Mouse (Mus musculus): Measurements from ENCODE around the gene Itga8.

The Itga8 gene

GRCm38 (mm10) chr2:12103183-12103582, 198.5 kb downstream of the Itga8 start:
- no peak for TF ChIP-seq GATA4 (IDR thresholded peaks at IDR 0.05; ENCODE audit: insufficient replicate concordance, low read length)

- TF ChIP-seq GATA4 (IDR thresholded peaks at IDR 0.05; ENCODE audit: insufficient replicate concordance, low read length) = no peak
These were observed 209.3 kb downstream of the Itga8 start for GRCm38 (mm10) chr2:12092203-12092984.

GRCm38 (mm10) chr2:12090993-12091392, 210.7 kb downstream of the Itga8 start:
- TF ChIP-seq GATA4 (IDR thresholded peaks at IDR 0.05; ENCODE audit: insufficient replicate concordance, low read length) = no peak

GRCm38 (mm10) chr2:12085492-12085891, 216.2 kb downstream of the Itga8 start:
- TF ChIP-seq GATA4 (IDR thresholded peaks at IDR 0.05; ENCODE audit: insufficient replicate concordance, low read length) = no peak

DNA sequence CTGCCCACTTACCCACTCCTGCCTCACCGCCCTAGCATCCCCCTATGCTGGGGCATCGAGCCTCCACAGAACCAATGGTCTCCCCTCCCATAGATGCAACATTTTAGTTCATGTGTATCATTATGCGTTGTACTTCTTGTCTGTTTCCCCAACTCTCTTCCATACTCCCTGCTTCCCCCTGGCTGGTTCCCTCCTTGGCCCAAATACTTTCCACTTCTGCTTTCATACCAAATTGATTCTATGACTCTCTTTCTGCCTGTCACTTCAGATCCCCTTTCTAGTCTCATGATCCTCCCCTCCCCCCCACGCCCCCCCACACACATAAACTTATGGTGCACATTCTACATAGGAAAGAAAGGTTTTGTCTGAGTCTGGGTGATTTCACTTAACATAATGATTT, 217.4 kb downstream of the Itga8 start:
- no peak for TF ChIP-seq GATA4 (IDR thresholded peaks at IDR 0.05; ENCODE audit: insufficient replicate concordance, low read length)

DNA sequence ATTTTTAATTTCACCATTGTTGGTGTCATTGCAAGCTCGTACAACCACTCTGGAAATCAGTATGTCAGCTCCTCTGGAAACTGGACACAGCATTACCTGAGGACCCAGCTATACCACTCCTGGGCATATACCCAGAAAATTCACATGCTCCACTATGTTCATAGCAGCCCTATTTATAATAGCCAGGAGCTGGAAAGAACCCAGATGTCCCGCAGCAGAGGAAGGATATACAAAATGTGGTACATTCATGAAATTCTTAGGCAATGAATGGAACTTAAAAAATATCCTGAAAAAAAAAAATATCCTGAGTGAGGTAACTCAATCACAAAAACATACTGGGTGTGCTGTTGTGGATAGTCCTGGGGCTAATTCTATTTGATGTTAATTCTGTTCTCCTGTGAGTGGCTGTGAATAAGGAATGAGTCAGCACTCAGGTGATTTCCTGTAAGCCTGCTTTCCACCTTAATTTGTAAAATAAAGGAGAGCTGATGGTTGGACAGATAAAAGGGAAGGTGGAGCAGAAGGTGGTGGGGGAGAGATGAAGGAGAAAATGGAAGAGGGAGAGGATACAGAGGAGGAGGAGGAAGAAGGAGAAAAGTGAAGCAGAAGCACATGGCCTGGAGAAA, 224.3 kb downstream of the Itga8 start:
- TF ChIP-seq GATA4 (IDR thresholded peaks at IDR 0.05; ENCODE audit: insufficient replicate concordance, low read length) = no peak

DNA sequence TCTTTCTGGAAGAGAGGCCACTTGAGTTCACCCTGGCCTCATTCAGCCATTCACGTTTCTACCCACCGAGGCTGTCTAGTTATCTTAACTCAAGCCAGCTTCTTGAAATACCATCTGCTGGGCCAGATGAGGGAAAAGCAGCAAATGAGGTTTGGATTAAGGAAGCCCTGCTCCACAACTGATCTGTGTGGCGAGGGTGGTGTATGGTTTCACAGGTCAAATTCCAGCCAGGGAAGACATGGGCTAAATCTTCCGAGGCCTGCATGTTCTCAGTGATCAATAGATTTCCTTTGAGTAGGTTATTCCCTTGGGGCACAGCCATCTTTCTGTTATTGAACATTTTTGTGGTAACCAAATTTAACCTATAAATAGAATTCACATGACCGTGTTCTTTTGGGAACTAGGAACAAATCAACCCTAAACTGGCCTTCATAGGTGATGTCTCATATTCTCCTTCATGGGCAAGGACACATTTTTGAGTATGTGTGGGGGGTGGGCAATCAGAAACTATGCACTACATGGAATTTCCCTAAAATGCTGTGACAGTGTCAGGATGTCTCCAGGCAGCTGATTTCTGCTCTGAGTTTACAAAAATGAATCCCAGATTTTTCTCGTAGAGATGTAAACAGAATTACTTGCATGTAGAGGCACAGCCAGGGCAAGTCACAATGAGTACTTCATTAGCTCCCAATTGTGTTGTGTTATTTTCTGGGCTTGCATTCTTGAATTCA, 235.9 kb downstream of the Itga8 start:
- no peak for TF ChIP-seq GATA4 (IDR thresholded peaks at IDR 0.05; ENCODE audit: insufficient replicate concordance, low read length)

DNA sequence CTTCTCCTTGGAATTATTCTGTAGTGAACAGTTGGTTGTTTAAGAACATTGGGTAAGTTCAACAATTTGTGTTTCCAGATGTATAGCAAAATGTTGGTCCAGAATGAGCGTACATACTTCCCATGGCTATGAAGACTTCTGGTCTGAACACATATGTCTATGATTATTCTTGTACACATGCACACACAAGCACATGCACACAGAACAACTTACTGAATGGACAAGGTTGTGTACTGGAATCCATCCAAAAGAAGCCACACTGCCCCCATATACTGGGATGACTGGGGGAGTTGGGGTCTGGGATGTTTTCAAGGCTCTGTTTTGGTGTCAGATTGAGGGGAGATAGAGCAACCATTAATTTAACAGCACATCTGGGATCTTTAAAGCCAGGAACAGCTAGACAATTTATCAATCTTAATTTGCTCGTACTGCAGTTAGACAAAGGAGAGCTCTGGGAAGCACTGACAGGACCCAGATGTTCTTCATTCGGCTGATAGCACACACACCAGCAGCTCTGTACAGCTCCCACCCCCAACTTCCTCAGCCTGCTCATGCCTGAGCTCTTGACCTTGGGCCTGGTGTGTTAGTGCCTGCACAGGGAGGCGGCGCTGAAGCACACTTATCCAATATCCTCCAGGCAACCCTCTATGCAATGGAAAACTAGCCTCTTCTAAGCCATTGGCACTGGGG, 241.5 kb downstream of the Itga8 start:
- peak; percentile 79; the same call in 1 of the 2 replicates for TF ChIP-seq GATA4 (IDR thresholded peaks at IDR 0.05; ENCODE audit: insufficient replicate concordance, low read length)
